Mouse (Mus musculus) cerebellum, adult 2 months (tissue): ENCODE results near the gene Golph3l.

ENCODE experiments used
- CTCF ChIP-seq: fragments of 200-500 bp; IDR thresholded peaks from 2 replicates; pipeline ENCODE4 v1.5.1; 2011; ENCODE audit warnings: low read depth, mild to moderate bottlenecking, control low read depth, low read length, moderate library complexity, borderline replicate concordance; ENCODE audit not compliant: insufficient read depth
- POLR2A ChIP-seq: fragments of 200-500 bp; IDR thresholded peaks from 2 replicates; pipeline ENCODE4 v1.6.1; 2011; ENCODE audit warnings: low read length, control low read depth, borderline replicate concordance; ENCODE audit not compliant: insufficient read depth

- TF ChIP-seq CTCF (no peak), POLR2A (no peak)
Measured at GRCm38 (mm10) chr3:95636072-95636471, 47.3 kb downstream of the Golph3l start.
